Mouse (Mus musculus) testis, adult 2 months (tissue): Measurements from ENCODE around the gene Gatad2b.

ENCODE experiments used
- CTCF ChIP-seq: fragments of 200-500 bp; IDR thresholded peaks from 2 replicates; pipeline ENCODE4 v1.5.1; 2012; ENCODE audit warnings: low read depth, mild to moderate bottlenecking, inconsistent platforms, low read length, moderate library complexity; ENCODE audit not compliant: control insufficient read depth, insufficient read depth, insufficient replicate concordance
- POLR2A ChIP-seq: fragments of 200-500 bp; IDR thresholded peaks from 2 replicates; pipeline ENCODE4 v1.6.1; 2012; ENCODE audit warnings: low read depth, mild to moderate bottlenecking, inconsistent platforms, low read length, moderate library complexity; ENCODE audit not compliant: control insufficient read depth

DNA sequence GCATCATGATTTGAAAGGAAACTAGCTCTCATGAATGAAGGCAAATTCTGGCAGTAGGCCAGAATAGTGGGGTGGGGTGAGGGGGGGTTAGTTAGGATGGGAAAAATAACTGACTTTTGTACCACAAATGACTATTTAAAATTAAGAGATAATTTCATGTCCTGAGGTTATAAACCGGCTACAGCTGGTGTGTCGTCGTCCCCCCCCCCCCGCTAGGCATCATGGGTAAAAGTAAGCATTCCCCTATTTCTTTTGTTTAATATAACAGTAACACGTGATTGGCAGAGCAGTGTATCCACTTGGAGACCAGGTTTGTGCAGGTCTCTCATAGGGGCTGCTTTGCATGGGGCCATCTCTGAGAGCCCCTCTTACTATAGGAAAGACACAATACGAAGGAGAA is 29.3 kb downstream of the Gatad2b start:
- no peak for TF ChIP-seq CTCF
- no peak for TF ChIP-seq POLR2A
